Mouse (Mus musculus) lung, embryonic 16.5 days (tissue): ENCODE measurements around the gene Rptn. TPM values are rescaled to one million over a fixed set of nuclear protein-coding genes. Genes with fewer than 3 reads are reported as not detected.

Experiments
- ATAC-seq: fragments of 200-750 bp; cut with Nextera tagmentation; 2 replicates; pipeline ENCODE4 v1.8.0; 2017; ENCODE audit warnings: low read depth, mild to moderate bottlenecking, moderate library complexity
- H3K27ac ChIP-seq: fragments of 300-500 bp; sonication (generic); 2 replicates; pipeline ENCODE4 v1.5.1; 2014; ENCODE audit warnings: mild to moderate bottlenecking, control low read depth, low read length
- H3K27me3 ChIP-seq: fragments of 300-500 bp; sonication (generic); 2 replicates; pipeline ENCODE4 v1.6.1; 2014; ENCODE audit warnings: low read depth, low read length, mixed read lengths; ENCODE audit not compliant: control insufficient read depth, insufficient read depth
- H3K36me3 ChIP-seq: fragments of 300-500 bp; sonication (generic); 2 replicates; pipeline ENCODE4 v1.6.1; 2014; ENCODE audit warnings: low read length; ENCODE audit not compliant: control insufficient read depth, insufficient read depth
- H3K4me1 ChIP-seq: fragments of 300-500 bp; sonication (generic); replicated peaks from 2 replicates; pipeline ENCODE4 v1.6.1; 2014; ENCODE audit warnings: low read length, mixed read lengths; ENCODE audit not compliant: control insufficient read depth, insufficient read depth
- H3K4me2 ChIP-seq: fragments of 300-500 bp; sonication (generic); 2 replicates; pipeline ENCODE4 v1.6.1; 2014; ENCODE audit warnings: low read depth, low read length, control low read depth
- H3K4me3 ChIP-seq: fragments of 300-500 bp; sonication (generic); 2 replicates; pipeline ENCODE4 v1.5.1; 2014; ENCODE audit warnings: mild to moderate bottlenecking, low read length, control low read depth
- H3K9ac ChIP-seq: fragments of 300-500 bp; sonication (generic); 2 replicates; pipeline ENCODE4 v1.6.1; 2014; ENCODE audit warnings: low read length, control low read depth
- H3K9me3 ChIP-seq: fragments of 300-500 bp; sonication (generic); 2 replicates; pipeline ENCODE4 v1.6.1; 2016; ENCODE audit warnings: low read length; ENCODE audit not compliant: control insufficient read depth
- whole genome bisulfite sequencing: fragments of 180-500 bp; shearing (Covaris S2); extraction: QIAGEN DNeasy Blood & Tissue Kit; methylation state at CpG from one replicate; pipeline ENCODE4 v1.1.7; 2014; 5-methylcytosine and 5-hydroxymethylcytosine counted together
- polyA plus RNA-seq: library from polyadenylated mRNA; unstranded; fragments of >200 nt; fragmentation: Nextera tagmentation; extraction: Ambion mirVana; gene quantifications from 2 replicates; pipeline ENCODE4 v1.2.1, GENCODE M21; 2015

Rptn gene
- polyA plus RNA-seq, 1 experiment from 2014 or later: 0.10 TPM

- Histone ChIP-seq H3K4me3 (no peak overlapping the region), H3K4me1 (peaks cover 3% of the 10 kb centered on the region; the same call in 1 of the 2 replicates), H3K9me3 (no peaks in the 10 kb centered on the region), H3K4me2 (no peak overlapping the region), H3K9ac (no peak overlapping the region), H3K36me3 (no peaks in the 10 kb centered on the region), H3K27me3 (no peaks in the 10 kb centered on the region), H3K27ac (no peak overlapping the region)
- WGBS: 61% methylated on average over 4 of the region's 4 CpGs
- ATAC-seq: no peak
Observed at GRCm38 (mm10) chr3:93378146-93378545, 15.4 kb upstream of the Rptn start.

GRCm38 (mm10) chr3:93403936-93404335 is 10.4 kb downstream of the Rptn start:
- H3K27me3 ChIP-seq: no peaks in the 10 kb centered on the region
- no peaks in the 10 kb centered on the region for H3K4me1 ChIP-seq
- WGBS: 70% methylated on average over 3 of the region's 3 CpGs
- H3K9me3 ChIP-seq: no peaks in the 10 kb centered on the region
- no peak for ATAC-seq
- H3K27ac ChIP-seq: peak overlapping the region; percentile 39; the same call in 1 of the 2 replicates
- H3K4me3 ChIP-seq: no peak overlapping the region
- H3K4me2 ChIP-seq: no peak overlapping the region
- H3K36me3 ChIP-seq: no peaks in the 10 kb centered on the region
- H3K9ac ChIP-seq: no peak overlapping the region

- Histone ChIP-seq H3K4me2 (no peak overlapping the region), H3K4me1 (no peaks in the 10 kb centered on the region), H3K9me3 (no peaks in the 10 kb centered on the region), H3K27ac (no peak overlapping the region), H3K4me3 (no peak overlapping the region), H3K27me3 (no peaks in the 10 kb centered on the region), H3K9ac (no peak overlapping the region), H3K36me3 (no peaks in the 10 kb centered on the region)
- ATAC-seq: 0 out of 2 replicates have a peak, but pooled peaks have one; percentile 52
- WGBS: 27% methylated on average over 5 of the region's 5 CpGs
Observed at GRCm38 (mm10) chr3:93406992-93407391, 13.5 kb downstream of the Rptn start.

DNA sequence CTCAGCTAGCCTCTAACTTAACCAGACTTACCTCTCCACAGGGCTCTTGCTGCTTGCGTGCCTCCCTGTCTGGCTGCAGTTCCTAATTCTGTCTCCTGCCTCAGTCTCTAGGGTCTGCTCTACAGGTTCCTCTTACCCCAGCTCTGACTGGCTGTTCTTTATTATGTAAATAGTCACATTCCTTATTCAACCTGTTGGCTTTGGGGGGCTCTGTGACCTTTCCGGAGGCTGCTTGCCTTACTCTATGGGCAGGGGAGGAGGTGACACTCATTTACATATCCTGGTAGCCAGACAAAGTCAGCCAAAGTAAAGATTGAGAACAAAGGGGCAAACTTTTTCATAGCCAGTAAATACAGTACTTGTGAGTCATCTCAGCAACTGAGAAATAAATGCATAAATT is 18.4 kb downstream of the Rptn start:
- no peak for ATAC-seq
- Histone ChIP-seq H3K9me3 (no peaks in the 10 kb centered on the region), H3K27ac (no peak overlapping the region), H3K27me3 (no peaks in the 10 kb centered on the region), H3K36me3 (no peaks in the 10 kb centered on the region), H3K4me2 (no peak overlapping the region), H3K4me3 (no peak overlapping the region), H3K9ac (no peak overlapping the region), H3K4me1 (no peaks in the 10 kb centered on the region)
- WGBS: 26% methylated on average over 2 of the region's 2 CpGs

GRCm38 (mm10) chr3:93431673-93432072 is 38.2 kb downstream of the Rptn start:
- ATAC-seq: no peak
- no peaks in the 10 kb centered on the region for H3K36me3 ChIP-seq
- H3K27ac ChIP-seq: no peak overlapping the region
- H3K4me3 ChIP-seq: no peak overlapping the region
- 59% methylated on average over 3 of the region's 3 CpGs for WGBS
- no peak overlapping the region for H3K4me2 ChIP-seq
- no peaks in the 10 kb centered on the region for H3K4me1 ChIP-seq
- no peaks in the 10 kb centered on the region for H3K9me3 ChIP-seq
- no peaks in the 10 kb centered on the region for H3K27me3 ChIP-seq
- no peak overlapping the region for H3K9ac ChIP-seq

GRCm38 (mm10) chr3:93442030-93442429 is 48.5 kb downstream of the Rptn start, which contains the start of gene Tchh:
Tchh (plus strand) TSS chr3:93442330.
- Histone ChIP-seq H3K9me3 (no peaks in the 10 kb centered on the region), H3K4me2 (peak within 1 kb of the TSS; percentile 96), H3K27ac (no peak within 1 kb of the TSS), H3K9ac (no peak within 1 kb of the TSS), H3K36me3 (no peaks in the 10 kb centered on the region), H3K27me3 (peaks cover 12% of the 10 kb centered on the region), H3K4me1 (peaks cover 18% of the 10 kb centered on the region), H3K4me3 (peak within 1 kb of the TSS; percentile 65)
- no peak for ATAC-seq
- 85% methylated on average over 1 of the region's 1 CpGs for WGBS

DNA sequence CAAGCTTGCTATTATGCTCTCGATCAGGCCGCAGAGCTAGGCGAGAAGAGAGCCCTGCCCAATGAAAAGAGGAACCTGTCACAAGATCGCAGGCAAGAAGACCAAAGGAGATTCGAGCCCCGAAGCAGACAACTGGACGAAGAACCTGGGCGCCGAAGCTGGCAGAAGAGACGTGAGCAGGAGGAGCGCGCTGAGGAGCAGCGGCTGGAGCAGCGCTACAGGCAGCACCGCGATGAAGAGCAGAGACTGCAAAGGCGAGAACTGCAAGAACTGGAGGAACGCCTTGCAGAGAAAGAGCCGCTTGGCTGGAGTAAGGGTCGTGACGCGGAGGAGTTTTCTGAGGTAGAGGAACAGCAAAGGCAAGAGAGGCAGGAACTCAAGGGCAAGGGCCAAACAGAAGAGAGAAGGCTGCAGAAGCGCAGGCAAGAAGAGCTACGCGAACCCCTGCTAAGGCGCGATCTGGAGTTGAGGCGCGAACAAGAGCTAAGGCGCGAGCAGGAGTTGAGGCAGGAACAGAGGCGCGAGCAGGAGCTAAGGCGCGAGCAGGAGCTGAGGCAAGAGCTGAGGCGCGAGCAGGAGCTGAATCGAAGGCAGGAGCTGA is 50.1 kb downstream of the Rptn start:
- H3K4me1 ChIP-seq: peaks cover 23% of the 10 kb centered on the region
- peak overlapping the region; percentile 96 for H3K4me2 ChIP-seq
- no peak for ATAC-seq
- H3K9me3 ChIP-seq: no peaks in the 10 kb centered on the region; the same call in 1 of the 2 replicates
- peak overlapping the region; percentile 65 for H3K9ac ChIP-seq
- peak overlapping the region; percentile 65 for H3K4me3 ChIP-seq
- H3K27me3 ChIP-seq: peaks cover 14% of the 10 kb centered on the region
- H3K27ac ChIP-seq: no peak overlapping the region
- H3K36me3 ChIP-seq: no peaks in the 10 kb centered on the region
- whole genome bisulfite sequencing: under 1% methylated on average over 38 of the region's 38 CpGs

DNA sequence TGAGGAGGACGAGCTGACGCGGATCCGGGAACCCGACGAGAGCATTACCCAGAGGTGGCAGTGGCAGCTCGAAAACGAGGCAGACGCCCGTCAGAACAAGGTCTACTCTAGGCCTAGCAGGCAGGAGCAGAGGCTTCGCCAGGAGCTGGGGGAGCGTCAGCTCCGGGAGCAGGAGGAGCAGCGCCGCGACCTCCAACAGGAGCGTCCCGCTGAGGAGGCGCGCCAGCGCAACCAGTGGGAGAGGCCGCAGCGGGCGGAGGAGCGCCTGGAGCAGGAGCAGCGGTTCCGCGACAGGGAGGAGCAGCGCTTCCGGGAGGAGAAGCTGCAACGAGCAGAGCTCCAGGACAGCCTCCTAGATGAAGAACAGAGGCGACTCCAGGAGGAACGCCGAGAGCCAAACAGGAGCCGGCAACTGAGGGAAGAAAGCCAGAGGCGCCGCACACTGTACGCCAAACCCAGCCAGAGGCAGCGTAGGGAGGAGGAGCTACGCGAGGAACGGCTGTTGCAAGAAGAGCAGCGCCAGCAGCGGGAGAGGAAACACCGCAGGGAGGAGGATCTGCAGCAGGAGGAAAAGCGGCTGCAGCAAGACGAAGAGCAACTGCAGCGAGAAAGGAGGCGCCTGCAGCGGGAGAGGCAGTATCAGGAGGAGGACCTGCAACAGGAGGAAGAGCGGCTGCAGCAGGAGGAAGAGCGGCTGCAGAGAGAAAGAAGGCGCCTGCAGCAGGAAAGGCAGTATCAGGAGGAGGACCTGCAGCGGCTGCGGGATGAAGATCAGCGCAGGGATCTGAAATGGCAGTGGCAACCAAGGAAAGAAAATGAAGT is 51.1 kb downstream of the Rptn start:
- Histone ChIP-seq H3K36me3 (no peaks in the 10 kb centered on the region), H3K9me3 (no peaks in the 10 kb centered on the region; the same call in 1 of the 2 replicates), H3K4me1 (peaks cover 23% of the 10 kb centered on the region), H3K27me3 (peaks cover 14% of the 10 kb centered on the region), H3K4me3 (peak overlapping the region; percentile 65), H3K4me2 (peak overlapping the region; percentile 96), H3K9ac (peak overlapping the region; percentile 65), H3K27ac (peak overlapping the region; percentile 70)
- ATAC-seq: peak; percentile 86
- WGBS: under 1% methylated on average over 56 of the region's 56 CpGs

DNA sequence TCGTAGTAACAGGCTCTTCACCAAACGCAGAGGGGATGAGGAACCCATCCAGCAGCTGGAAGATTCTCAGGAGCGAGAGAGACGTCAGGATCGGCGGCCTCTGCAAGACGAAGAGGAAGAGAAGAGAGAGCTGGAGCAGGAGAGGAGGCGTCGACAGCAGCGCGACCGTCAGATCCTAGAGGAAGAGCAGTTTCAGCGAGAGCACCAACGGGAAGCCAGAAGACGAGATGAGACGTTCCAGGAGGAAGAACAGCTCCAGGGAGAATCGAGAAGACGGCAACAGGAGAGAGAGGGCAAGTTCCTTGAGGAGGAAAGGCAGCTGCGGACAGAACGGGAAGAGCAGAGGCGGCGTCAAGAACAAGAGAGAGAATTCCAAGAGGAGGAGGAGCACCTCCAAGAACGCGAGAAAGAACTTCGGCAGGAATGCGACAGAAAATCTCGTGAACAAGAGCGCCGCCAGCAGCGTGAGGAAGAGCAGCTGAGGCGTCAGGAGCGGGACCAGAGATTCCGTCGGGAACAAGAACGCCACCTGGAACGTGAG is 51.7 kb downstream of the Rptn start:
- ATAC-seq: peak; percentile 21
- no peaks in the 10 kb centered on the region for H3K36me3 ChIP-seq
- H3K27me3 ChIP-seq: peaks cover 14% of the 10 kb centered on the region
- H3K4me2 ChIP-seq: peak overlapping the region; percentile 96
- H3K27ac ChIP-seq: peak overlapping the region; percentile 70
- H3K4me1 ChIP-seq: peaks cover 23% of the 10 kb centered on the region
- peak overlapping the region; percentile 65 for H3K9ac ChIP-seq
- WGBS: under 1% methylated on average over 36 of the region's 36 CpGs
- no peaks in the 10 kb centered on the region; the same call in 1 of the 2 replicates for H3K9me3 ChIP-seq
- peak overlapping the region; percentile 65 for H3K4me3 ChIP-seq
